Mouse (Mus musculus): Measurements from ENCODE around the gene Pcnx.
A peak's percentile ranks its signal among the peaks of the same experiment; 100 is the strongest.
"Not testable (repeated sequence)": the region's sequence is repeated elsewhere in the genome, so short reads cannot be mapped to it uniquely, and the experiment has no call there.

The Pcnx gene

DNA sequence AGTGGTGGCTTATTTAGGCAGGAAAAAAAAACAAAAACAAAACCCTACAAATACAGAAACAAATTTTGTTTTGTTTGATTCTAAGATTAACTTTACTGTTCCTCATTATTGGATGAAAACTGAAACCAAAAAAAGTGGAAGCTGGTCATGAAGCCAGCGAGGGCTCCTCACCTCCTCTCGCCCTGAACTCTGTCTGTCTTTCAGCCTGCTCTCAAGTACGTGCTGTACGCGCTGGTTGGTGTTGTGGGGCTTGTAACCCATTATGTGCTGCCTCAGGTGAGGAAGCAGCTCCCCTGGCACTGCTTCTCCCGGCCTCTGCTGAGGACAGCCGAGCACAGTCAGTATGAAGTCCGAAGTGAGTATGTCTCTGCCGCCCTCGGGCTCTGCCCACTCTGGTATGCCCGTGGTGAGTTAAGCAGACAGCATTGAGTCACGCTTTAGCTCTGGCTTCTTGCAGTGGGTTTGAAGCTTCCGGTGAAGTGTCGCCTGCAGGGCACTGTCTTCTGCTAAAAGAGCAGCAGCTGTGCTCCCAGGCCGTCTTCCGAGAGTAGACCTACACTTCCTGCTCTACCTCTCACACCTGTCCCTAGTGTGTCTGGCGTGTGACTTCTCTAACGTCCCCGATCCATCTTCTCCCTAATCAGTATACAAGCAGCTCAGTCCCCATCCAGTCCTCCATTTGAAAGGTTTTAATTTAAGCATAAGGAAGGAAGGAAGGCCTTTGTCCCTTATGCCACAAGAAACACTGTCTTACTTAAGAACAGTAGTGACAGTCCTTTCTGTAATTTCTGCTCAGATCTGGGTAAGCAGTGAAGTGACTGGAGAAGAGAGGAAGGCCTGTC lies 111.4 kb downstream of the Pcnx start:
- peak; percentile 67 for DNase-seq

DNA sequence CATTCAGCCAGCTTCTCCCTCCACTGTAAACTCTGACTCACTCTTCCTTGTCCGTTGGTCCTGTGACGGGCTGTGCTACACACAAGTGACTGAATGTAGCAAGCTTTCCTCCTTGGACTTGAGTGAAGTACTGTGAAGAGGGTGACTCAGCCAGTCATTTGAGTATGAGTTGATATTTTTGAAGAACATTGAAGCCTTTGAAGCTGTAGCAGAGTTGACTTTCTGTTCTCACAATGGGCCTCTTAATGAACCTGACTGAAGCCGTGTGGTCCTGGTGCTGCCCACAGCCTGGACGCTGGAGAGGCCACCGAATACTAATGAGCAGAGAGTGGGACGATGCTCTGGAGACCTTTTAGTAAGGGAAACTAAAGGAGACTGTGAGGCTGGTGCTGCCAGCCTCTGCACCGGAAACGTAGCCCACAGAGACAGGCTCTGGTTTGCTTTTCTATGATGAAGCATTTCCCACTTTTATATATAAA lies 112.1 kb downstream of the Pcnx start:
- DNase-seq = peak; percentile 8

DNA sequence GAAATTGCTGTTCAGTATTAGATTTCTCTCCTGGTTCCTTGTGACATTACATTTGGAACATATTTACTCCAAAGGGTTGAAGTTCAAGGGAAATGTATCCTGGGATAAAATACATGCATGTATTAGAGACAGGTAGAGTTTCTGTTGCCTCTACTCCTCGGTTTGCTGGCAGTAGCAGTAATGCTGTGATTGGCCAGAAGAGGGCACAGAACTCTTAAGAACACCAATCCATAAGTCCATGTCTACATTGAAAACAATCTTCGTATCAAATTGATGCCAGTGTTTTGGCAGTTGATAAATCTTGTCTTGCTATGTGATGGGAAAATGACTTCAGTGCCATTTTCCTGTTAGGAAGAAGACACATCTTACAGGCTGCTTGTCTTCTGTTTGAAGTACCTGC lies 115.0 kb downstream of the Pcnx start:
- peak; percentile 48 for DNase-seq

DNA sequence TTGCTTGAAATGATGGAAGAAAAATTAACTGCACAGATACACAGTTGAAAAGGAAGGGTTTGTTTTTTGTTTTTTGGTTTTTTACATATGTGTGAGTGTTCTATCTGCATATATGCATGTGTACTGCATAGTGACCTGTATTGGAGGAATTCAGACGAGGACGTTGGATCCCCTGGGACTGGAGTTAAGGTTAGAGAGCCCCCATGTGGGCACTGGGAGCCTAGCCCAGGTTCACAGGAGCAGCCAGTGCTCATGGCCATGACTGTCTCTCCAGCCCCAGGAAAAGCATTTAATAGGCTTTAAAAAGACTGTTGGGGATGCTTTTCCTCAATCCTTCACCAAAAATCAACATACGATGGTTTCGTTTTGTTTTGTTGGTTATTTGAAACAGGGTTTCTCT lies 117.5 kb downstream of the Pcnx start:
- no peak for DNase-seq

DNA sequence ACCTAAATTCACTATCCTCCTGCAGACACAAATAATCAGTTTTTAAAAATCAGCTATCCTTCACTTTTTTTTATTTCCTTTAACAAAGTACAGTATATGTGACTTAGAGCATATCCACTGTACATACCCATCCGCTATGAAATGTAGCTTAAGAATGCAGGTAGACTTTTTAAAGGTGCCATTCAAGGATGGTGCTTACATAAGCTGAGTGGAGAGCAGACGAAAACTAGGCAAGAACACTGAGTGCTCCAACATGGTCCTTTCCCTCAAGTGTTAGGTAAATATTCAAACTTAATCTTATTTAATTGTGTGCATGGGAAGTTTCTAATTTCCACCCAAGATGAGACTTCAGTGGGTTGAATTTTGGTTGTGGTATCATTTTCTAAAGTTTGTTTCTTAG lies 119.5 kb downstream of the Pcnx start:
- no peak for DNase-seq

DNA sequence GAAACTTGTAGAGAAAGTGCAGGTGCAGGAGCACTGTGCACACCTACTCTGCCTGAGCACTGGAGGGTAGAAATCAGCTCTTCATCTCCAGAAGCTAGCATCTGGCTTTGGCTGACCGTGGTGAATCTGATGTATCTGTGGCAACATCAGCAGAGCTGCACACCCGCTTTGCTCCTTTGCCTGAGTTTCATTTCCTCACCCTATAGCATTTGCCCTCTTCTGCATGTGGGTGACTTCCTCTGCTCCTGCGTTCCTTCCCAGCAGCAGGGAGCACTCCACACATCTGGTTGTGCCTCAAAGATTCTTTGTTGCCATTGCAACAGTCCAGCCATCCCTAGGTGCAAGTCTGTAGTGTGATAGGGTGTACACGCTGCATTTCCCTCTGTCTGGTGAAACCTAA lies 132.3 kb downstream of the Pcnx start:
- DNase-seq = no peak

DNA sequence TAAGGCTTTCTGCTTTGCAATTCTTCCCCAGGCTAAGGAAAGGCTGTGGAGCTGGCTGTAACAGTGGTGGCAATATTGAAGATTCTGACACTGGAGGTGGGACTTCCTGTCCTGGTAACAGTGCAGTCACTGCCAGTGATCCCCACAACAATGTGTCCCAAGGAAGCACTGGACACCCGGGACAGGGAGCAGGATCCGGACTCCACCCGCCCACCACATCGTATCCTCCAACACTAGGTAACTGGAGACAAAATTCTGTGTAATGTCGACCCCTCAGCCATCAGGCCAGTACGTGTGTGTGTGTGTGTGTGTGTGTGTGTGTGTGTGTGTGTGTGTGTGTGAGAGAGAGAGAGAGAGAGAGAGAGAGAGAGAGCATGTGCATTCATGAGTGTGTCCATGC lies 133.2 kb downstream of the Pcnx start:
- DNase-seq = no peak

DNA sequence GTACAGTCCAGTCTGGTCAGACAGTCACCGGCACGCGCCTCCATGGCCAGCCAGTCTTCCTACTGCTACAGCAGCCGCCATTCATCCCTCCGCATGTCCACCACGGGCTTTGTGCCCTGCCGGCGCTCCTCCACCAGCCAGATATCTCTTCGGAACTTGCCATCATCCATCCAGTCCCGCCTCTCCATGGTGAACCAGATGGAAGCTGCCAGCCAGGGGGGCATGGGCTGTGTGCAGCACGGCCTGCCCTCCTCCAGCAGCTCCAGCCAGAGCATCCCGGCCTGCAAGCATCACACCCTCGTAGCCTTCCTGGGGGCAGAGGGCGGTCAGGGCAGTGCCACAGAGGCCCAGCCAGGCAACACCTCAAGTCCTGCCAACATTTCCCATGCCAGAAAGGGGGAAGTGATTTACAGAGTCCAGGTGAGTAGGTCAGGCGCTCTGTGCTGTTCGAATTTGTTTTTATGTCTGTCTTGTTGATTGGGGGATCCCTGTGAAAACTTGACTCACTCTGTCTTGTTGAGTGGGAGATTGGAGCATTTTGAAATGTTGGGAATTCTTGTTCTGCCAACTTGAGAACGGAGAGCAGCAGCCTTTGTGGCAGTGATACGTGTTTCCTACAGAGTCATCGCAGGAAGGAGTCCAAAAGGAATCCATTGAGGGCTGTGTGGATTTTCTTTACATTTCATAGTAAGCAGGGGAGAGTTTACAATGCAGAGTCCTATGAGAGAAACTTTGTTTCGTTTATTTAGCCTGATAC lies 135.3 kb downstream of the Pcnx start:
- no peak for DNase-seq

DNA sequence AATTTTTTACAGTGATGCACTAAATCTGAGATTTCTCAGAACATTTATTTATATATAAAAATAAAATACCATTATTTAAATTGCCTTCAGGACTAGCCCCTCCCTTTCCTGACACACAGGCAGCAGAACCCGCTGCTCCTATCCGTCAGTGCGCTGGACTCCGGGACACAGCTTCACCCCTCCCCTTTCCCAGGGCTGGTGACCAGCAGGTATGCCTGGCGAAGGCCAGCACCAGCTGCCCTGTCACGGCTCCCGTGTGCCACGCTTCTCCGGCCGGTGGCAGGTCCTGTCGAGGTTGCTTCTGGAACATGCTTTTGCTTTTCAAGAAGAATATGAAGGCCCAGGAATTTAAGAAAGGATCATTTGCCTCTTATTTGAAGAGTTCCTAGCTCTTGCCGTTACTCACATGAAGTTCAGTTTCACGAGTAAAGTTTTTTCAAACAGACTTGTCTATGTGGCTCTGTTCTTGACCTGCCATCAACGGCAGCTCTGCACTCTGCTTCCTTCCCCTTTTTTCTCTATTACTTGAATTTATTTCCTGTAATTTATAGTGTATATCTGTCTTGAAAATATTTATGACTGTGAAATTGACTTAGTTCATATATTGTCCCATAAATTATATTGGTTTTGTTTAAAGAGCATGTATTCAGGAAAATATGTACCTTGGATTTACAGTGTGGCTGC lies 137.0 kb downstream of the Pcnx start:
- DNase-seq = no peak

DNA sequence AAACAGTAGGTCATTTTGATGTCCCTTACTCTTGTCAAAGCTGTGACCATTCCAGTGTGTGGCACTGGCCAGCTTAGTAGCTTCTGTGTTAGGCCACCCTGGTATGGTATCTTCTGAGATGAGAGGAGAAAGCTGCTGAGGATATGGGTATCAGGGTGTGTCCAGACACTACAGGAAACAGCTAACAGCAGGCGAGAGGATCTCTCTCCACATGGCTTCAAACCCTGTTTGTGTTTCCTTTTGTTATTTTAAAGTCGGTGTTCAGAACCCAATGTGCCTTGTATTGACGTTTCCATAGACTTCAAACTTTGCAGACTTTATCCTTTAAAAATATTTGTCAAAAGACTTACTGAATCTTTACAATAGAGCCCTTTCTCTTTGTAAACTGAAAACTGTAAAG lies 137.7 kb downstream of the Pcnx start:
- no peak for DNase-seq

DNA sequence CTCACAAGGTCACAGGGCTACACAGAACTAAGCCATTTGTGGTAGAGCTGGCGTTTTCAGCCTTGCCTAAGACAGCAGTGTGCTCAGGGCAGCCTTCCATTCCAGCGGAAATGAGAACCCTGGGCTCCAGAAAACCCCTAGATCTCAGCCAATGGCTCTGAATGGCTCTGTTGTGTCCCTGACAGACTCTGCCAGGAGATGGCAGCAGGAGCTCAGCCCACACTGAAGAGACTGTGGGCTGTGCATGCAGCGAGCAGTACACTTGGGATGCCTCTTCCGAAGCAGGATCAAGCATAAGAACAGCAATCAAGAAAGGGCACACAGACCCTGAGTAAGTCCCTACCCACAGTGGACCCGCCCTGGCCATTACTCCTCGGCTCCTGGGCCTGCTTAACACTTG lies 142.9 kb downstream of the Pcnx start:
- DNase-seq = not testable (repeated sequence)

DNA sequence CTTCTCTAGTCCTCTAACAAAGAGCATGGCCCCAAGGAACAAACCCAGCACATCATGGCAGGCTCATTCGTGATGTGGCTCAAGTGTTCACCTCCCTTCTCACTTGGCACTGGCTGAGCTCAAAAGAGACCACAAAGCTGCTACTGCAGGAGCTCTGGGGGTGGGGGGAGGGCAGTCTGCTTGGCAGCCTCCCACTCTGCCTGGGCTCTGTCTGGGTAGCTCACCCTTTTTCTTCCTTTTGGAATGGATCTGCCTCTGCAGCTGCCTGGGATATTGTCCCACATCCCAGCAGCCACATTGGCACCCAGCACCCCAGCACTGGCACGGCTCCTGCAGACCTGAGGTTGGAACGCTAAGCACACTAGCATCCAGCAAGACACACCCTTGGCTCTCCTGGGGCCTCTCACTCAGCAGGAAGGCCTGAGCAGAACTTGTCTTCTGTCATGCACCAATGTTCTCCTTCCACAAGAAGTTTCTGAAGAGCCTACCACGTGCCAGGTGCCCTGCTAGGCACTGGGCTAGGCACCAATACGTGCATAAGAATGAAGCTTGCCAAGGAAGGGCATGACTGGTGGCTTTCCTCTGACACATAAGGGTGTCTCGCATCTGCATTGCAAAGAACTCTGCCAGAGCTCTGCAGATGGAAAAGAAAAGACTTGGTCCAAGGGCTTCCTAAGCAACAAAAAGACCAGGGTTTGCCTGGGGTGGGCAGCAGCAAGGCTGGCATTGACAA lies 166.2 kb downstream of the Pcnx start:
- DNase-seq = not testable (repeated sequence)

DNA sequence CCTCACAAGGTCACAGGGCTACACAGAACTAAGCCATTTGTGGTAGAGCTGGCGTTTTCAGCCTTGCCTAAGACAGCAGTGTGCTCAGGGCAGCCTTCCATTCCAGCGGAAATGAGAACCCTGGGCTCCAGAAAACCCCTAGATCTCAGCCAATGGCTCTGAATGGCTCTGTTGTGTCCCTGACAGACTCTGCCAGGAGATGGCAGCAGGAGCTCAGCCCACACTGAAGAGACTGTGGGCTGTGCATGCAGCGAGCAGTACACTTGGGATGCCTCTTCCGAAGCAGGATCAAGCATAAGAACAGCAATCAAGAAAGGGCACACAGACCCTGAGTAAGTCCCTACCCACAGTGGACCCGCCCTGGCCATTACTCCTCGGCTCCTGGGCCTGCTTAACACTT lies 173.7 kb downstream of the Pcnx start:
- not testable (repeated sequence) for DNase-seq

DNA sequence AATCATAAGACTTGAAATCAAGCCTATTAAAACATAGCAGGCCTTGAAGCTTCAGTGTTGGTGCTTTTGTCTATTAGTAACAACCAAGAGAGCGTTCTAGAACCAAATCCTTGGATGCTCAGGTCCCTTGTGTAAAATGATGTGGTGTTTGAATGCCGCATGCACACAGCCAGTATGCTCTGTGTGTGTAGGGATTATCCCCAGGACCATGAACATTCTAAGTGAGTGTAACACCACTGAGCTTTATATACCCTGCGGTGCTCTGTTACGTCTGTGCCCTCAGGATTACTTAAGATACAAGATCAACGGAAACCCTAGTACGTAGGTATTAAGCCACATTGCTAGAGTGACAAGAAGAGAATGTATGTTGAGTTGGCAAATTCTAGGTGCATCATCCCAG lies 174.2 kb downstream of the Pcnx start:
- DNase-seq = not testable (repeated sequence)

DNA sequence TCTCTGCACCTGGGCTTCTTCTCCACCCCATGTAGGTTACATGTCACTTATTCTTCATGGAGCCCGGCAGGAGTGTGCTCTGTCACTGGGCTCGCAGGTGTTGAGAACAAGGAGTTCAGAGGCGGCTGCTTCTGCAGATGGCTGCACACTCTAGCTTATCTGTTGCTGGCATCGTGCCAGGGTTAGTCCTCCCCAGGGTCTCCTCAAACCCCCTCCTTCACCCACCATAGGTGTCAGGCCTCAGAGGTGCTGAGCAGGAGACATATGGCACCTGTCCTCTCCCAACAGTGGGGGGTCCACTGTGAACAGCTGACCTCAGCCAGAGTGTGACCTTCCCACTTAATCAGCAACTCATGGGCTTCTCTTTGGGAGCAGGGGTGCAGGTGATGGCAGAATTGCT lies 184.3 kb downstream of the Pcnx start:
- not testable (repeated sequence) for DNase-seq
